Mouse (Mus musculus) gastrocnemius, postnatal 25 days (tissue): ENCODE data around the gene Shroom3. TPM values are rescaled to one million over a fixed set of nuclear protein-coding genes. Genes with fewer than 3 reads are reported as not detected.

Source experiments
- DNase-seq: peaks from one replicate; pipeline ENCODE4 v3.0.0; 2022
- total RNA-seq, 2 experiments: library from RNA; stranded (reverse); gene quantifications; 1 replicate in 1 of 2; 2 replicates in 1 of 2; pipeline ENCODE4 v1.2.3; 2021

Gene Shroom3
- total RNA-seq, 2 experiments from 2014 or later, result 0.23 to 0.40 TPM

DNA sequence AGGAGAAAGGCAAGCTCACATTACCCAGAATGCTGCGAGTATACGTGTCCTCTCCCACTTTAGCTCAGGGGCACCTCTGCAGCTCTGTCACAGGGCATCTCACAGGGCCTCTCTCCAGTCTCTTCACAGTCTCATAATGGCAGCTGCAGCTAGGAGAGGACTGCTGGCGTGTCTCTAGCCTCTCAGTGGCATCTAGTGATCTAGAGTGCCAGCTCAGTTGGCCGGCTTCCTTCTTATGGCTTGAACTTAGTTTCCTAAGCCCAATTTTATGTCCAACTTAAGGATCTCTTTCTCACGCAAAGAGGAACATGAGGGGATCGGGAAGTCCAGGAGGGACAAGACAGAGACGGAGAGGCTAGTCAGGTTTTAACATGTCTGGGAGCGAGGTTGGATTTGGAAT lies 252.6 kb downstream of the Shroom3 start:
- DNase-seq, result no peak

DNA sequence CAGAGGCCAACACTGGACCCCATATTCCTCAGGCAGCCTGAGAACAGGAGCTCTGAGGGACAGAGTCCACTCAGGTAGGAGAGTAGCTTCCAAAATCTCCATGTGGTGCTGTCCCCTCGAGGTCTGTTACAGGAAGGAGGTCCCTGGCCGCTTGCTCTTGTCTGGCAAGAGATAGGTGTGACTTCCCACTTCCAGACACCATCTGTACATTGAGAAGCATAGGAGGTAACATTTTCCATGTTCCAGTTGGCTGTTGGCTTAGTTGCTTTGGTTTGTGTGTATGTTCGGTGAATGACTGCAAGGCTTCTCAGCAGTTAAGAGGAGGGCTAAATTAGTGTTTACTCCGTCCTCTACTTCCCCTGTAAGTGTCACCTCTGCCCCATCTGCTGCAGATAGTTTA lies 254.5 kb downstream of the Shroom3 start:
- DNase-seq, result no peak

DNA sequence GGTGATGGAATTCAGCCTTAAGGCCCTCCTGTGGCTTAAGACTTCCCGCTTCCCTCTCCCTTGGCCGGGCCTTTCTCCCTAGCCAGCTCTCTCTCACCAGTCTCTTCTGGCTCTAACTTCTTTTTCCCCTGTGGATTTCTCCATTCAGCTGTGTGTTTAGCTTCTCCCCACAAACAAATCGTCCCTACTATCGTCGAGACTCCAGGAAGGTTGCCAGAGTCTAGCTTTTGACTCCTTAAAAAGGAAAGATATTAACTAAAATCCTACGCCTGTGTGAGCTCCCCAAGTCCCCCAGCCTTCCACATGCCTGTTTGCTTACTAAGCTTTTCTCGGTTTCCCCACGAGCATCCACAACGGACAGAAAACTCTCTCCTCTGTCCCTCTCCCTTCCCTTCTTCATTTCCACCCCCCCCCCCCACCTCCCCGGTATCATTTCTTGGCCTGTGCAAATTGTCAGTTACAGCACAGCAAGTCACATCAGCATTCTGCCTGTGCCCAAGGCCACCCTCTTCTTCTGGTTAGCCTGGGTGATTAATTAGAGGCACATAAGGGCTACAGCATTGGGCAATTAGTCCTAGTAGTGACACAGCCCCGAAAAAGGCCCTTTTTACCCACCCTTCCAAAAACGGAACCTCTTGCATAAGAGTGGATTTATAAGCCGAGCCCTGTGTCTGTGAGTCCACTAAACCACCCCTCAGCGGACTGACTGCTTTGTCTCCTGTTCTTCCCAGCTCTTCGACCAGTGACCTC lies 256.2 kb downstream of the Shroom3 start:
- no peak for DNase-seq

DNA sequence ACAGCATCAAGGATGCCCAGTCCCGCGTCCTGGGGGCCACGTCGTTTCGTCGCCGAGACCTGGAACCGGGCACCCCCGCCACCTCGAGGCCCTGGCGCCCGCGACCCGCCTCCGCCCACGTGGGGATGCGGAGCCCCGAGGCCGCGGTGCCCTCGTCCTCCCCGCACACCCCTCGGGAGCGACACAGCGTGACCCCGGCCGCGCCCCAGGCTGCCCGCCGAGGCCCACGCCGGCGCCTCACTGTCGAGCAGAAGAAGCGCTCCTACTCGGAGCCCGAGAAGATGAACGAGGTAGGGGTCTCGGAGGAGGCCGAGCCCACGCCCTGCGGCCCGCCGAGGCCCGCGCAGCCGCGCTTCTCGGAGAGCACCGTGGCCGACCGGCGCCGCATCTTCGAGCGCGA lies 258.9 kb downstream of the Shroom3 start:
- no peak for DNase-seq

DNA sequence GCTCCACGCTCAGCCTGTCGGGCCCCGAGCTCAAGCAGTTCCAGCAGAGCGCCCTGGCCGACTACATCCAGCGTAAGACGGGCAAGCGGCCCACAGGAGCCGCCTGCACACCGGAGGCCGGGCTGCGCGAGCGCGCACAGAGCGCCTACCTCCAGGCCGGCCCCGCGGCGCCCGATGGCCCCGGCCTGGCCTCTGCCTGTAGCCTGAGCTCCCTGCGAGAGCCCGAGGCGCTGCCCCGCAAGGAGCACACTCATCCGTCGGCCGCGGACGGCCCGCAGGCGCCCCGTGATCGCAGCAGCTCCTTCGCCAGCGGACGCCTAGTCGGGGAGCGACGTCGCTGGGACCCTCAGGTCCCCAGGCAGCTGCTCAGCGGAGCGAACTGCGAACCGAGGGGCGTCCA lies 259.3 kb downstream of the Shroom3 start:
- DNase-seq, result no peak

DNA sequence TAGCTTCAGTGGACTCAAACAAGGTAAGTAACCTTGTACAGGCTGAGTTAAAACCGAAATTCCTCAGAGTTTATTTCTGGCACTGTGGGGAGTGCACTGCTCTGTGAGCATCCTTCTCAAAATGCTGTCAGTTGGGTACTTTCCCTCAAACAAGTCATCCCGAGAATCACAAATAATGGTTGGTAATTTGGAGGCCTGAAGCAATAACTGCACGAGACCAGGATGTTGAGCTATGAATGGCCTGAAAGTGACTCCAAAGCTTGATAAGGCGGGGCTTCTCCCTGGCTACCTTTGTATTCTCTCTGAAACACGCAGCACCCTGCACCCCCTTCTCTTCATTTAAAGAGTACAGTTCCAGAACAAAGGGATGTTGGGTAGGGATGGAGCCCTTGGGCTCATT lies 261.6 kb downstream of the Shroom3 start:
- DNase-seq, result no peak

DNA sequence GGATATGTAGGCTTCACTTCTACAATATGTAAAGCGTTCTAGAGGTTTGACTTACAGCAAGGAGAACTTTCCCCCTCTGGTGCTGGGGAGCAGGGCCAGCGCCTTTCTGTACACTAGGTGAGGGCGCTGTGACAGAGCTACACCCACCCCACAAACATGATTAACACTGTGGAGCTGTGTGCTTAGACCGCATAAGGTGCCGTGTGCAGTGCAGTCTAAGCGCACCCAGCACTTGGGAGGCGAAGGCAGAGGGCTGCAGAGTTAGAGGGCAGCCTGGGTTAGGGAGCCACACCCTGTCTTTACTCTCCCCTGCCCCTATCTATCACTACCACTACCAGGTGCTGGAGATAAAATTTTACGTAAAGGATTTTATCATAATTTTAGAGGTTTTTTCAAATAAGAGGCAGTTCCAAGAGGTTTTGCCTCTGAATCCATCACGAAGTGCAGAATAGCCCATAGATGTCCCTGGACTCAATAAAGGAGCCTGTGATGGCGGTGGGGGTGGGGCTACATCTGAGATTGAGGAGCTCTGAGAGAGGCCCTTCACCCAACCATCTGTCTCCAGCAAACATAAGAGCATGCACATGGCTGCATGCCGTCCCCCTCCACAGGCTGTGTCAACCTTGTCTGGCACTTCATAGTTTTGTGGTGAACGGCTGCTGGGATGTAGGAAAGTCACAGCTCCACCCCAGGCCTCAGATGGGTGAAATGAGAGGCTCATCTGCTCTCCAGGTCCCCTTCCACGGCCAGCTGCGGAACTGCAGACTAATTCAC lies 265.9 kb downstream of the Shroom3 start:
- DNase-seq, result no peak

DNA sequence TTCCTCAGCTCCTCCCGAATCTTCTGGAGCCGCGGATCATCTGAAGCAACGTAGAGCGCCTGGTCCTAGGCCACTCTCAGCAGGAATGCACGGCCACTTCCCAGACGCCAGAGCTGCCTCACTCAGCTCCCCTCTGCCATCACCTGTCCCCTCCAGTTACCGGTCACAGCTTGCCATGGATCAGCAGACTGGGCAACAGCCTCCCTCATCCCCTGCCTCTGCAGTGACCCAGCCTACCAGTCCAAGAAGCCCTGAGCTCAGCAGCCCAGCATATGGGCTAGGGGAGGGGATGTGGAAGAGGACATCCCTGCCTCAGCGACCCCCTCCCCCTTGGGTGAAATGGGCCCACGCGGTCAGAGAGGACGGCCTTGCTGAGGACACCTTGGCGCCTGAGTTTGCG lies 267.3 kb downstream of the Shroom3 start:
- DNase-seq, result no peak

DNA sequence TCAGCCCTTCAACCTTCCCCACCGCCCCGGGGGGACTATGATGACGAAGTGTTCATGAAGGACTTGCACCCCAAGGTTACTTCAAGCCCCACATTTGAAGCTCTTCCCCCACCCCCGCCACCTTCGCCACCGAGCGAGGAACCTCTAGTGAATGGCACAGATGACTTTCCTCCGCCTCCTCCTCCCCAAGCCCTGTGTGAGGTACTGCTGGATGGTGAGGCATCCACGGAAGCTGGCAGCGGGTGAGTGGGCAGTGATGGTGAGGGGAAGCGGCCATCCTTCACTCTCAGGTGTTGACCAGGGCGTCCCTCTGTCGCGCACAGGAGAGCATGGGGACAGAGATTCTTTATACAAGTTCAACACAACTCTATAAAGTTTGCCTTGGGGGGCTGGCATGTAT lies 267.8 kb downstream of the Shroom3 start:
- DNase-seq, result no peak

DNA sequence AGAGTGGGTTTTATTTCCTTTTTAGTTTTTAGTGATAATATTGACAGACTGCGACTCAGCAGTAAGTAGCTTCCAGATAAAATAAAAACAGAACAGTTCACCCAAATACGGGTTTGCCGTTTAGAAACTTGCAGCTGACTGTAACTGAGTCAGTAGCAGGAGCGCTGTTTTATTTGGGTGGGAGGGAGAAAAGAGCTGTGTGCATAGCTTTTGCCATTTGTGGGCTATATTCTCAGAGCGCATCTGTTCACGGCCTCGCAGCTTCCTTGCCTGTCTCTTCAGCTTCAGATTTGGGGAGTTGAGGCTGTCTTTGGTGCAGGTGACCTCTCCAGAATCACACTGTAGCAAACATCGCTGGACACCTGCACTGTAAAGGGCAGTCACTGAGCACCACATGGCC lies 270.6 kb downstream of the Shroom3 start:
- no peak for DNase-seq

DNA sequence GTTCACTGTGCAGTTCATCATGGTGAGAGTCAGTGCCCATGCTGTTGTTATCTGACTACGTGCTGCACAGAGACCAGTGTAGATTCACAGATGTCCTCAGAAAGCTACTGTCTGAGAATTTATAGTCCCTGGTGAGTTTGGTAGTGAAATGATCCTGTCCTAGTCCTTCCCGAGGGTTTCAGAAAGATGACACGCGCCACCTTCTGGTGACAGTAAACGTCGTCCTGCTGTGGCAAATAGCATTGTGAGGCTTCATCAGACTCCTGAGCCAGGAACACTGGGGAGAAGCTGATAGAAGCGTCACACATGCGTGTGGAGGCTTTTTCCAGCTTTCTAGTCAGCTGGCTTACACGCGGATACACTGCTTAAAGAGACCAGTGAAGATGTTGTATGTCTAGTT lies 271.1 kb downstream of the Shroom3 start:
- peak; percentile 46 for DNase-seq

DNA sequence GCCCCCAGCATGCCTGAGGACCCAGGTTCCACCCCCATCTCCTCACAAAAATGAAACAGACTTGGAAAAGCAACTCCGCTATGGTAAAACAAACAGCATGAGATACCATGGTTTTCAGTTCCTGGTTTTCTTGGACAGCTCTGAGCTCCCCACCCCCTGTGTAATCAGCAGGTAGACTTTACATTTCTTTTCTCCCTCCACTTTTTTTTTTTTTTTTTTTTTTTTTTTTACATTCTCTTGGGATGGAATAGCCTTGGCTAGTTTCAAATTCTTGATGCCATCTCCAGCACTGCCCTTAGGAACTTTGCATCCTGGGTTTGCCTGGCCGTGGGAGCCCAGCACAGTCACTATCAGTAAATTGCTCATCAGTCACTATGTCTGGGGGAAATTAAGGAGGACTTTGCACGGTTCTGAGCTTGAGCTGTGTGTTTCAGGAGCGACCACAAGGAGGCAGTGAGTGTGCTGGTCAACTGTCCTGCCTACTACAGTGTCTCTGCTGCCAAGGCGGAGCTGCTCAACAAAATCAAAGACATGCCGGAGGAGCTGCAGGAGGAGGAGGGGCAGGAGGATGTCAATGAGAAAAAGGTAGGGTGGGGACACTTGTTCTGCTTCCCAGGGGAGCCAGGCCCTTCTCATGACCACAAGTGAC lies 271.7 kb downstream of the Shroom3 start:
- DNase-seq, result no peak

DNA sequence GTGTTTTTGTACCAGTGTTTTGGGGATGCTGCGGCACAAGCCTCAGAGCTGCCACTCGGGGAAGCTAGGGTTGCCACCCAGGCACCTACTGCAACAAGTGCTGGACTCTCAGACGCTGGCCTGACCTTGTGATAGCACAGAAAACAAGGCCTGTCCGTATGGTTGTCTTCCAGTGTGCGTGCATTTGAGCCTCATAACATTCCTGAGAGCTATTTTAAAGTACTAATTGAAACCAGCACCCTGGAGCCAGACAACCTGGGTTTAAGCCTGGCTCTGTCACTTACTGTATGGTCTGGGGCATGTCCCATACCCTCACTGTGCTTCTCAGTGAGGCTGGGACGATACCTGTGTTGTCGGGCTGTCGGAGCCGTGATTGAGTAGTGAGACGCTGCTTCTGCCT lies 276.1 kb downstream of the Shroom3 start:
- DNase-seq, result no peak

DNA sequence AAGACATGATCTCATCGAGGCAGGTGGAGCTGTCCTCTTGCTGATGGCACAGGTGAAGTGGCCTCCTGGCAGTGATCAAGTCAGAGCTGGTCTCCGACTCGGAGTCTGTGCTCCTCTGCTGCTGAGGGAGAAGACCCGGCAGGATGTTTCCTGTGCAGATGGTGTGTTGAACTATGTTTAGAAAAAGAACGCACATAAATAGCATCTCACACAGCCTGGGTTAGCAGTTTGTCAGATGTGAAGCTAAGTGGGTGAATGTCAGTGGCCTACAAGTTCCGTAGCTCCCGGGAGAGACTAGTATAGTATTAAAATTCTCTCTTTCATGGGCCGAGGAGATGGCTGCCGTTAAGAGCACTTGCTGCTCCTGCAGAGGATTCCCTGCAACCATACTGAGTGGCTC lies 276.5 kb downstream of the Shroom3 start:
- no peak for DNase-seq

DNA sequence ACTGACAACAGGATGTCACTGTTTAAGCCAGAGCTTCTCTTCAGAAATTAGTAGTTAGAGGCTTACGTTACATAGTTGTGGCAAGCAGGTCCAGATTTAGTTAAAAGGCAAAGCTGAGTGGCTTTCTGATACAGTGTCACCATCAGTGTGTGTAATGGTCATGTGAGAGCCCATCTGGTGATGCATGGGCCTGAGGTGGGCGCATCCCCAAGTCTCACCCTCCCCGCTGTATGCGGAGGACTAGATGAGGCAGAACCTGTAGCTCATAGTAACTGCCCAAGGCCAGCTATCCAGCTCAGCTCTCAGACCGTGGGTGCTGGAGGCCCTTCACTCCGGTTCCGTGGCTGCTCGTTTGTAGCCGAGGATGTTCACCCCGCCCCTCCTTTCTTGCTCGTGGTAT lies 278.1 kb downstream of the Shroom3 start:
- DNase-seq, result no peak

DNA sequence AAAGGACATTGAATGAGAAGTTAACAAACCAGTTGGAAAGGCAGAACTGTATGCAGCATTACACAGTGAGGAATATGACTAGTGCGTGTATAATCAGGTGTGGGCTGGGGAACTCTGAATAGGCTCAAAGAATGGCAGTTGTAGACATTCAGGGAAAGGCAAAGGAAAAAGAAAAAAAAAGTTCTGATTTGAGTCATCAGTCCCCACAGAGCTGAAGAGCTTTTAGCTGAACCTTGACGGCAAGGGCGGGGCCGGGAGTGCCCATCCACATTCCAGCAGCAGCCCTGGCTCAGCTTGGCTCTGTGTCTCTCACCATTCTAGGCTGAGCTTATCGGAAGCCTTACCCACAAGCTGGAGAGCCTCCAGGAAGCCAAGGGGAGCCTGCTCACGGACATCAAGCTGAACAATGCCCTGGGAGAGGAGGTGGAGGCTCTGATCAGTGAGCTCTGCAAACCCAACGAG lies 278.6 kb downstream of the Shroom3 start:
- no peak for DNase-seq

DNA sequence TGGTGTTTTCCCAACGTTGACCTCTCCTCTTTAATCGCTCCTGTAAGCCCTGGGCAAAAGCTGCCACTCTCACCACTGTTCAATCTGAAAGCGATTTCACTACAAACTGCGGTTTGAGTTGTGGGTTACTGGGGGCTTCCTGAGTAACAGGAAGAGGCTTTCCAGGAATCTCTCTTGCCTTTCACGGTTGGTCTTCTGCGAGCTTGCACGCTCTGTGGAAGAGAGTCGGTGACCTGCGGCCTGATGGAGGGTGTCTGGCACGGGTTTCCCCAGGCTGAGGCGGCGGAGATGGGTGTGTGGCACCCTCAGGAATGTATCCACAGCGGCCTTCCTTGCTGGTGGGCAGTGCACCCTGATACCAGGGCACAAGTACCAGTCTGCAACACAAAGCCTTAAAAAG lies 281.5 kb downstream of the Shroom3 start:
- DNase-seq, result no peak

DNA sequence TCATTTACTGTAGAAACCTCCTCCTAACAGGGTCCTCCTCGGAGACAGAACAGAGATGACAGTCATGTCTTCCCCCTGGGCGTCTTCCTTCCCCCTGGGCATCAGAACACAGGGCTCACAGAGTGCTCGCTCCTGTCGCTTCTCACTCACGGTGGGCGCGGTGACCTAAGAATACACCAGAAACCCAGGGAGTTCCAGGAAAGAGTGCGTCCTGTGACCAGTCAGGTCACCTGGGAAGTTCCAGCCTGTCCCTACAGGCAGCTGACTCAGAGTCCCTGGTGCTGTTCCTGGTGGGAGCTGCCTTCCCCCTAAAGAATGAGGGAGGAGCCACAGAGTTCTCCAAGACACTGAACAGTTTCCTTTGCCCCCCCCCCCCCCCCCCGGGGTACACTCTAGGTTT lies 283.9 kb downstream of the Shroom3 start:
- no peak for DNase-seq

DNA sequence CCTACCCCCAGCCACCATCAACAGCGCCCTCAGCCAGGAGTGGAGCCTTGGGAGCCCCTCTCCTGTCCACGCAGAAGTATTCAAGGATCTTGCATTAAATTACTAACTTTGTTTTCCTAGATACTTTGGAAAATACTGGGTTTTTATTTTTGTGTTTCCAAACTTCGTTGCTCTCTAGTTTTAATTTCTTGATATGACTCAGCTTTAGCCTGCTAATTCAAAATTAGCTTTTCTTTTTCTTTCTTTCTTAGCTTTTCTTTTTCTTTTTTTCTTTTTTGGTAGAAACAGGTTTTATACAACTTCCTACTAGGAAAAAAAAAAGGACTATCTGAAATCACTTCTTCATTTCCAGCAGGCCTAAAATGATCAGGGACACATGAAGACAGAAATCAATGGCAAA lies 284.7 kb downstream of the Shroom3 start:
- no peak for DNase-seq

DNA sequence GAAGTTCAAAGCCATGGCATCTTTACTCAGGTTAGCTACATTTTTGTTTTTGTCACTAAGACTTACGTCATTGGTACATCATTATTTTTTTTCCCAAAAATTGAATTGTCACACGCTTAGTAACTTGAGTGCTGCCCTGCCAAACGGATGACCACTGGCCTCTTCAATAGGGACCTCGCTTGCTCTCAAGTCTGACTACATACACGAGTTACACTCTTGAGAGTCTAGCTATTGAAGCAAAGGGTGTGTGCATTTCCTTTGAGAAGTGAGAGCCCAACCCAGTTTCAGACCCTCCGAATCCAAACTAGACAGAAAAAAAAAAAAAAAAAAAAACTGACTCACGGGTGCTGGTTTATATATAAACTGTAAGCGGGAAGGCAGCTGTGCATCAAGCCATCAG lies 286.2 kb downstream of the Shroom3 start:
- no peak for DNase-seq

DNA sequence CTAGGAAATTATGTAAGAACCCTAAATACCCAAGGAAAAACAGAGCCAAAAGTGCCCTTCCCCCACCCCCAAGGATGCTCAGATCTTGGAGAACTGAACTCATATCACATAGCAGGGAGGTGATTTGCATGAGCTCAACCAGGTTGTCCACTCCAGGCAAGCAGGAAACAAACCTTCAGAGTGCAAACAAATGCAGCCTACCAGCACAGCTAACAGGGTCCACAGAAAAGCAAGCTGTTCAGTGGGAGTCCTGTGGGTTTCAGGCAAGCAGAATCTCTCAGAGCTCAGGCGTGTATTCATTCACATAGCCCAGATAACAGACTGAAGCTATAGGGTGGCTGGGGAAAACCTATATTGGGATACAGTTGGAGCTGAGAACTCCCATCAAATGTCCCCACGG lies 286.7 kb downstream of the Shroom3 start:
- no peak for DNase-seq

DNA sequence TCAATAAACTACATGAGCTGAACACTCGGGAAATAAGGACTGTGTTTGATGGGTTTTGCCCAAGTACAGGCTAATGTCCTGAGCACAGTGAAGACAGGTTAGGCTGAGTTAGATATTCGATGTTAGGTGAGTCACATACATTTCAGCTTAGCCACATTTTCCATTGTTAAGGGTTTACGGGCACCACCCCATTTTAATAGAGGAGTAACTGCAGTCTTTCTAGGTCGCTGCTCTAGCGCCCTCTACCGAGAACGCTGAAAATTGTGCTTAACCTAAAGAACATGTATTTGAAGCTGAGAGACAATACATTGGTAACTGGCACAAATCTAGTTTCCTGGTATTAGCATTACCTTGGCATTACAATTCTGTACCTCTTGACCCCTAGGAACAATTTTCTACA lies 287.2 kb downstream of the Shroom3 start:
- DNase-seq, result no peak

DNA sequence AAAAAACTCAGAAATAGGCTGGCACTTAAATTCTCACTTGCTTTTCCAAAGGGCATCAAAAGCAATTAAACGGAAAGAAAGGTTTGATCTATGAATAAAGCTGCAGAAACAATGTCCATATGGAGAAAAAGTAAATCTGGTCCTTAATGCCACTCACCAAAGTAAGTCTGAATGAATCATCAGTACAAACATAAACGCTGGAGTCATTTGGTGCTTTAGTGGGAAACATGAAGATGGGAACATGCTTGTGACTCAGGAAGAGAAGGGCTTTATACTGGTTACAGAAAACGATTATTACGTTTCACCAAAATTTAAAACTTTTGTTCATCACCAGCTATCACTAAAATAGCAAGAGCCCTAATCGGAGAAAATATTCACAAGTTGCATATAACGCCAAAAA lies 297.2 kb downstream of the Shroom3 start:
- no peak for DNase-seq
